ENCODE assay signal across 9 mouse cellular contexts in the genomic region with DNA sequence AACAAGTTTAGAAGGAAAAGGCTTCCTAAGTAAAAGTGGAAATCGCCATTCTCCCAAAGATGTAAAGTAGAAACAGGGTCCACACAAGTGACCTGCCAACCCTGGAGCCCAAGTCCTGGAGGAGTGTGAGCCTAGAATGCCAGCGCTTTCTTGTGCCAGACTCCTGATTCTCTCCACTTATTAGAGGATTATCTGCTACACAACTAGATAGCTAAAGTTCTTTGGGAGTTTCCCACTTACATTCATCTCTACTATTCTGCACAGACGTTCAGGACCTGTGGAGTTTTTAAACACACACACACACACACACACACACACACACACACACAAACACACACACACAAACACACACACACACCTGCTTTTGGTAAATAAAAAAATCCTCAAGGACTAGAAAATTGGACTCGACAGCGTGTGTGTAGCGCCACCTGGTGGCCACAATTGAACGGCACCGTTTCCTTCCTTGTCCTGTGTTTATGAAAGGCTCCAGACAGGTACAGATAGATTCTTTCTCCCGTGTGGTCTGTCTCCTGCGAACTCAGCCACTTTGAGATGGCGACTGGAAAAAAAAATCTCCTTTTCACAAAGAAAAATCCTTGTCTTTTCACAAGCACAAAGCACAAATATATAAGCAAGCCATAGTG. TPM values are rescaled to one million over a fixed set of nuclear protein-coding genes. Genes with fewer than 3 reads are reported as not detected.
DNase-seq lines count a peak whose midpoint lies in the region; ATAC-seq and TF ChIP-seq lines count a peak whose summit lies in the region.
"Had no signal": no experiment of that assay in that cellular context is flagged by ENCODE, and none has a peak within 500 bp of the region (broad histone marks: within the 10 kb centered on the region; RNA-seq: fewer than 3 reads in every experiment).

No protein-coding gene starts in this region.

- H3K4me2 ChIP-seq in heart, embryonic 13.5 days, result no peak overlapping the region

- H3K36me3 ChIP-seq in ES-E14 (ENCODE audit: control insufficient read depth, insufficient read depth, low read length, poor library complexity, severe bottlenecking), result no peaks in the 10 kb centered on the region
- no peaks in the 10 kb centered on the region for H3K36me3 ChIP-seq in heart, embryonic 13.5 days
- H3K36me3 ChIP-seq in midbrain, embryonic 10.5 days, result no peaks in the 10 kb centered on the region

- no peak overlapping the region for H3K4me3 ChIP-seq in ES-E14 (ENCODE audit: insufficient read depth in 1 of 2, low read depth in 1 of 2, low read length in 2 of 2, poor library complexity in 1 of 2, severe bottlenecking in 1 of 2)
- no peak overlapping the region for H3K4me3 ChIP-seq in heart, embryonic 13.5 days
- no peak overlapping the region for H3K4me3 ChIP-seq in midbrain, embryonic 10.5 days

- DNase-seq in ES-E14 (ENCODE audit: low read depth, low spot score), result peak; percentile 87
- peak; percentile 84 for DNase-seq in adrenal gland, postnatal 14 days
- DNase-seq in embryo, embryonic 11.5 days (ENCODE audit: low read depth, low spot score), result peak; percentile 69
- peak; percentile 65 for DNase-seq in layer of hippocampus, postnatal 36 days
- peak; percentile 79 for DNase-seq in midbrain, embryonic 10.5 days (ENCODE audit: low spot score)
- peak; percentile 74 for DNase-seq in right cerebral cortex, postnatal 25 days
- peak; percentile 49 for DNase-seq in yolk sac, embryonic 10.5 days (ENCODE audit: low spot score)

- no peak for ATAC-seq in heart, embryonic 13.5 days (ENCODE audit: extremely low read depth, insufficient number of reproducible peaks, low FRiP score, low TSS enrichment)

- in situ Hi-C loops in ES-E14 (cut with MboI; ENCODE audit: low sequenced_read_pairs in 2 of 2, unreplicated experiment in 2 of 2), result loop anchor here (10.0 to 25.0 kb wide), 2 partner anchors 425 to 427 kb away; no protein-coding TSS in a partner anchor

- WGBS in heart, embryonic 13.5 days, result 15% methylated on average over 11 of the region's 11 CpGs
- WGBS in midbrain, embryonic 10.5 days, result 23% methylated on average over 11 of the region's 11 CpGs

- H3K27ac ChIP-seq in ES-E14 (ENCODE audit: insufficient read depth, low read depth, low read length, poor library complexity, severe bottlenecking), result no peak overlapping the region
- H3K27ac ChIP-seq in heart, embryonic 13.5 days (replicated peaks), result no peak overlapping the region
- H3K27ac ChIP-seq in midbrain, embryonic 10.5 days (replicated peaks), result no peak overlapping the region
- H3K27ac ChIP-seq: macrophage had no signal

- H3K9ac ChIP-seq in ES-E14 (ENCODE audit: insufficient read depth, low read depth, low read length, poor library complexity, severe bottlenecking), result no peak overlapping the region
- peak overlapping the region; percentile 33; the same call in 1 of the 2 replicates for H3K9ac ChIP-seq in heart, embryonic 13.5 days

- no peaks in the 10 kb centered on the region for H3K9me3 ChIP-seq in ES-E14 (ENCODE audit: control insufficient read depth, insufficient read depth, low read depth, low read length)
- H3K9me3 ChIP-seq in heart, embryonic 13.5 days, result no peaks in the 10 kb centered on the region
- no peaks in the 10 kb centered on the region for H3K9me3 ChIP-seq in midbrain, embryonic 10.5 days (replicated peaks)

- H3K4me1 ChIP-seq in ES-E14 (ENCODE audit: control insufficient read depth in 2 of 2, insufficient read depth in 2 of 2, low read length in 2 of 2, poor library complexity in 1 of 2), result no peaks in the 10 kb centered on the region; a peak in 2 of 4 replicates
- no peaks in the 10 kb centered on the region for H3K4me1 ChIP-seq in heart, embryonic 13.5 days
- no peaks in the 10 kb centered on the region for H3K4me1 ChIP-seq in midbrain, embryonic 10.5 days

- no peaks in the 10 kb centered on the region for H3K27me3 ChIP-seq in heart, embryonic 13.5 days (replicated peaks)
- H3K27me3 ChIP-seq in midbrain, embryonic 10.5 days (ENCODE audit: low read depth, poor library complexity, severe bottlenecking), result no peaks in the 10 kb centered on the region

TF ChIP-seq in ES-E14, 5 proteins besides CTCF, POLR2A, EP300 and RAD21:
- TF ChIP-seq ZNF384 (IDR thresholded peaks at IDR 0.05; ENCODE audit: low read depth, low read length) (peak; percentile 90), ZC3H11A (IDR thresholded peaks at IDR 0.05; ENCODE audit: borderline replicate concordance, low read depth, low read length) (peak; percentile 89), CHD2 (IDR thresholded peaks at IDR 0.05; ENCODE audit: low read depth, low read length) (no peak)
TF ChIP-seq in ES-E14: peak in this region for 2.

RNA-seq across cellular contexts. Expression of gene Bcl2l14, which starts 6.7 kb away (rescaled TPM):
- total RNA-seq in ES-E14 (2012; rRNA removed), result 1.6 and 2.0 TPM in 2 replicates
- 0.15 and 0.23 TPM in 2 replicates for total RNA-seq in adrenal gland, postnatal 14 days (2021)
- 0.41 and 0.48 TPM in 2 replicates for polyA plus RNA-seq in heart, embryonic 13.5 days (2015; fragmentation: Nextera tagmentation; extraction: Ambion mirVana)
- not detected for total RNA-seq in layer of hippocampus, postnatal 36 days (2021)
- polyA plus RNA-seq in midbrain, embryonic 10.5 days (2016; fragmentation: Nextera tagmentation; extraction: Ambion mirVana), result 0.09 and 0.12 TPM in 2 replicates
